Mouse (Mus musculus) cerebellum, postnatal 14 days (tissue): ENCODE data around the gene Pip5k1b.
A peak's percentile ranks its signal among the peaks of the same experiment; 100 is the strongest.

Experiments used
- DNase-seq, 2 experiments: peaks; one replicate each; pipeline ENCODE4 v3.0.0; 2021; ENCODE audit warnings: mixed read lengths in 2 of 2

The Pip5k1b gene

DNA sequence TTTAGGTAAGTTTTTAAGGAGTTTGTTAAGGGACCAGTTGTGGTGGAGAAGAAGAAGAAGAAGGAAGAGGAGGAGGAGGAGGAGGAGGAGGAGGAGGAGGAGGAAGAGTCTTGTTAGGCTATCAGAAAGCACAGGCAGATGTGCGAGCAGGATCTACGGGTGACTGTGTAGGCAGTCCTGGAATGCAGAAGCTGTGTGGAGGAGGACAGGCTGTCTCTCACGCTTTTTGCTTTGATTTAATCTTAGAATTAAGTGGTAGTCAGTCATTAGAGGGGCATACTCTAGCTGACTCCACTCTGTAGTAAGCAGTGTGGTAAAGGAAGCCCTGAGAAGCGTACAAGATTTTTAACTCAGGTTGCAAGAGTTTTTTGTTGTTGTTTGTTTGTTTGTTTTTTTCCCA is 86.5 kb downstream of the Pip5k1b start:
- no peak for DNase-seq

DNA sequence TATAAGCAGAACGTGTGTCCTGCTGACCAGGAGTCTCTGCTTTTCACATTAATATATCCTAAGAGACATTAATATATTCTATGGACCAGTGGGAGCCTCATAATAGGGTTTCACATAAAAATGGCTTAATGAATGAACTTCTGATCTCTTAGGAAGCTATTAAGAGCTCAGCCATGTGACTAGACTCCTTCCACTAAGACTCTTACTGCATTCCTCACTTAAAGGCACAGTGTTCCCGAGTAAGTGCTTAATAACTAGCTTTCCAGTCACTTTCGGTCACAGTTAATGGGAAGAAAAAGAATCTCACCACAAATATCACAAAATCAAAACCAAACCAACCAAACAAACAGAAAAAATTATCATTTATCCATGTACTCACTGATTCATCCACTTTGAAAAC is 87.1 kb downstream of the Pip5k1b start:
- DNase-seq: no peak

DNA sequence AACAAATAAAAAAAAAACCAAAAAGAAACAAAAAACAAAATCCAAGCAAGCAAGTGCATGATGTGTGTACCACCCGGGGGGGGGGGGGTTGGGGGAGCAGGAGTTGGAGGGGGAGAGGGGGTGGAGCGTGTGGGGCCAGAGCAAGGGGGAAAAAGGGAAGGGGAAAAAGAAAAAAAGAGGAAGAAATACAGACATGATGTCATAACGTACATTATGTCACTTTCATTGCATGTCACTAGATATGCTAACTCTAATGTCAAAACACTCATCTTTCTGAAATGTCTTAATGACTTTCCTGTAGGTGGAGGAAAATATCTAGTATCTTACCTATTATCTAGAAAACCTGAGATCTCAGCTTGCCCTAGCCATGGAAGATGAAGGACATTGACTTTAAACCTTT is 92.7 kb downstream of the Pip5k1b start:
- DNase-seq: no peak

DNA sequence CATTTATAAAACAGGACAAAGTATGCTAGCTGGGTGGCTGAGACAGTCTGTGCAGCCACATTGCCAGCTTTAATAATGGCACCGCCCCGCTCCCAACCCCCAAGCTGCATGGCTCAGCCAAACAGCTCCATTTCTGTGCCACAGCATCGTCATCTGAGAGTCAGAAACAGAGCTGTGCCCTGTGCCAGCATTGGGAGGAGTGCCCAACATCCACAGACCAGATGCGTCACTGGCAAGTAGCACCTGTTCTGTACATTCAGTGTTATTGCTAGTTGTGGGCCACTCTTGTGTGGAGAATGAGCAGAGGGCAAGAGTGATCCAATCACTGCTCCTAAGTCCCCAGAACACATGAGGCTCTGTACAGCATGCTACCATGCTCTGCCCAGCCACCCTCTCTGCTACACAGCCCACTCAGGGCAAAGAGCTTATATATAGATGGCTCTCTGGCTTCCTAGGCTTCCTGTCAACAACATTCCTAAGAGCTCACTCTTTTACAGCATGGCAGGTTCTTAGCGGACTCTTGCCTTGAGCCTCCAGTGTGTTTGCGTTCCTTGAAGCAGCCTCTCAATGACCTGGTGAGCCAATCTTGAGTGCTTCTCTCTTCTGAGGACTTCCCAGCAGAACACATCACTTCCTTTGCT is 99.0 kb downstream of the Pip5k1b start:
- DNase-seq: peak in 1 of 2 experiments; percentile 51

DNA sequence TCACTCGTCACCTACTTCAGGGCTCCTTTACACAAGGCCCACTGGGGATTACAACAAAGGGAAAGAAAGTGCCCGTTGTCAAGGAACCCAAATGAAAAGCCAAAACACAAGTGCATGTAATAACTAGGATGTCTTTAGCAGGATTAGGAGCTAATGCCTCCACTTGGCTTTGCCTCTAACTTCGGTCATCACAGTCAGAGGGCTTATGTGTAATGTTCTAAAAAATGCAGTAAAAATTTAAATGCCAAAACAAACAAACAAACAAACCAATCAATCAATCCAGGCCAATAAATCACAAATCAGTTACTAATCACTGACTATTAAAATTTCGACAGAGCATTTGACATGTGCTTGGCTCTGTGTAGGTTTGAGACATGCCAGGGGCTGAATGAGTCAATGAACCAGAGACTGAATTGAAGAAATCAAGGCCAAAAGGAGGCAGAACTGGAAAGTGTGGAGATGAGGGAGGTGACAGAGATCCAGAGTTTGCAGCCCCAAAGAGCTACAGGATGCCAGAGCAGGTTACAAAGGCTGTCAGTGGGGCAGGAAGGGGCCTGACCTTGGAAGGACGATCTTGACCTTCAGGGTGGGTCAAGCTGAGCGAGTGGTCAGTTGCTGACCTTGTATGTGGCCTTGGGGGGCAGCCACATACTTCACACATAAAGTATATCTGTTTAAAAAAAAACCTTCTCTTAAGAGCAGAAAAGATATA is 100.3 kb downstream of the Pip5k1b start:
- DNase-seq: no peak

DNA sequence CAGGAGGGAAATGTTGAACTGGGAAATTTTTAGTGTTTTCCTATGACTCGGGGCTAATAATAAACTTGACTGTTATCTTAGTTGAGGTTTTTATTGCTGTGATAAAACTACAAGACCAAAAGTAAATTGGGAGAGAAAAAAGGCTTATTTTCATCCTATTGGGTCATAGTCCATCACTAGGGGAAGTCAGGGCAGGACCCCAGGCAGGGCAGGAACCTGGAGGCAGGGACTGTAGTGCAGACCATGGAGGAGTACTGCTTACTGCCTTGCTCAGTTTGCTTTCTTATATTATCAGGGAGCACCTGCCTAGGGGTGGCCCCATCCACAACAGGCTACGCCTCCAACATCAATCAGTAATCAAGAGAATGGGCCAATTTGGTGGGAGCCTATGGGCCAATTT is 101.2 kb downstream of the Pip5k1b start:
- DNase-seq: no peak

DNA sequence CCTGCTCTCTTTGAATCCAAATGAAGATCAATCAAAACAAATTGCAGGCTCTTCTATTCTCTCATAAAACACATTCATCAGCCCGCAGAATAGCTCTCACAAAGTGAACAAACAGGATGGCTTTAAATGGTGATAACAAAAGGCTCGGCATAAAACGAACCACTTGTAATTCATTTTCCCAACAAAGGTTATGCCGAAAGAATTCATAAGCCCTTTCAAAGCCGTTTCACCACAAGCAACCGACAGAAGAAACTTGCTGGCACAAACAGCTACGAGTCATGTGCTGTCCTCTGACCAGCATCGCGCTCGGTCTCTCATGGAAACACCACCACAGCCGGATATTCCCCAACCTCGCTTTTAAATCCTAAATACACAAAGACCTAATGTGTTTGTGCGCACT is 102.3 kb downstream of the Pip5k1b start:
- DNase-seq: peak; percentile 31 to 32

DNA sequence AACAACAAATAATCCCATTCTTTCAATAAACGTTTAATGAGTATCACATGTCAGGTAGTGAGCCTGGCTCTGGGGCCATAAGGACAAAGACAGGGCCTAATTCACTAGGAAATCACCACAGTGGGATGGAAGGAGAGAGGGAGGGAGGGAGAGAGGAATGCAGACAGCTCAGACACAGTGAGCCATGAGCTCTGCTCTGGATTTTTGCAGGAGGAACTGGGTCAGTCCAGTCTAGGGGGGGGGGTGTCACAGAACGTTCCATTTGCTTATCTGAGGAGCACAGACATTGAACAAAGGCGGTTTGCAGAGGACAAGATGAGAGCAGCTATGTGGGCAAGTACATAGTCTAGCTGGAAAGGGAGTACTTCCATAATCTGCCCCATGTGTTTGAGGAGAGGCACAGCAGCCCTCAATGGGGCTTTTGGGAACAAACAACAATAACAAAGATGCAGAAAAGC is 103.2 kb downstream of the Pip5k1b start:
- peak; percentile 36 to 51 for DNase-seq

DNA sequence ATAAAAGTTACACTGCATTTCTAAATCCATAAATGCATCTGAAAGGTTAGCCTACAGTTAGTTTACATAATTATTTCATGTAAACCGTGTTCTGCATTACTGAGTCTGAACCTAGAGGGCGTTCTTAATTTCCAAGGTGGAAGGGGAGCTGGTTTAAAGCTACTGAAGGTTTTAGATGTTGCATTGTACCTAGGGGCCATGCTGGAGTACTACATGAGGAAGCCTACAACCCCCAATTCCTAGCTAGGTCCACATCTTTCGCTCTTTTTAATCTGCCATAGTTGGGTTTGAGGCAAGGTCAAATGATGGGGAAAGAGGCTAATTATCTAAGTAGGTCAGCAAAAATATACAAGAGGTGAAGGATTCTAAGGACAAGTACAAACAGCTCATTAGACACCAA is 104.0 kb downstream of the Pip5k1b start:
- no peak for DNase-seq

DNA sequence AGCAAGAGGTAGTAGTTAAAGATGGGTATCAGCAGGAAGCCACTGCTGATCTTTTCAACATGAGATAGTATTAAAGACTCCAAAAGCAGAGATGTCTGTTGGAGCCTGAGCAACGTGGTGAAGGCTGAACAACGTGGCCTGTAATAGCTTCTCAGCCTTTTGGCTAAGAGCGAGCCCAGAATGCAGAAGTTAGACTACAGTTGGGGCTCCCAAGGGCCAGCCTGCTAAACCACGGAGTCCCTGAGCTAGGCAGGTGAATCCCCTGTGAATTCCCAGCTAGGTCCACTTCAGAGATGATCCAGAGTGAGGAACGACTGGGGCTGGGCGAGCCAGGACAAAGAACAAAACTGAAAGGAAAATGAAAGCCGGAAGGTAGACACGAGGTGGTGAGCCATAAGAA is 104.9 kb downstream of the Pip5k1b start:
- DNase-seq: no peak

DNA sequence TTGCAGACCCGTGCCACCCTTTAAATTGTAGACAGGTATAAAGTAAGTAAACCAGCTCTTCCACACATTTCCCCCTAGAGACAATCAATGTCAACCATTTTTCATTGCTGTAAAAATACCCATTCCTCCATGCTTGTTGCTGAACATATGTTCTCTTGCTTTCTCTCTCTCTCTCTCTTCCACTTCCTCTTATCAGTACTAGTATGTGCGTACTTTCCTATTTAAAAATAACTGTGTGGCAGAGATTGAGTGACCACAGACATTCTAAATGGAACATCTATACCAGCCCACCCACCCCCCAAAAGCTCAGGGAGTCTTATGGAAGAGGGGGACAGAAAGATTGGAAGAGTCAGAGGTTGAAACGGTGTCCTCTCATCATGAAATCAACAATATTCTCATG is 111.3 kb downstream of the Pip5k1b start:
- DNase-seq: no peak

DNA sequence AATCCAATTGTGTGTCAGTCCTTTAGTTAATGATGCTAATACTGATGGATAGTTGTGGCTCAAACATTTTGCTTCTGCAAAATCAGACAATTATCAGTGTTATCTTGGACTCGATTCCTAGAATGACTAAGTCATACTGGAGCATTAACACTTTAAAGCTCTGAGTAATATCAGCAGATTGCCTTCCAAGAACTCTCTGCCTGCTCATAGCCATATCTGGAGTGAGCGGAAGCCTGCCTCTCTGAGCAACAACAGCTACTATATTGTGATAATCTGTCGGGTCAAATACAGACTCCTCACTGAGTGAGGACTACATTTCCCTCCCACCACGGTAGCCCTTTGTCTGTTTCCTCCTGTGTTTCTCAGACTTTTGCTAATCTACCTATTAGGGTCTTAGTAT is 116.0 kb downstream of the Pip5k1b start:
- no peak for DNase-seq

DNA sequence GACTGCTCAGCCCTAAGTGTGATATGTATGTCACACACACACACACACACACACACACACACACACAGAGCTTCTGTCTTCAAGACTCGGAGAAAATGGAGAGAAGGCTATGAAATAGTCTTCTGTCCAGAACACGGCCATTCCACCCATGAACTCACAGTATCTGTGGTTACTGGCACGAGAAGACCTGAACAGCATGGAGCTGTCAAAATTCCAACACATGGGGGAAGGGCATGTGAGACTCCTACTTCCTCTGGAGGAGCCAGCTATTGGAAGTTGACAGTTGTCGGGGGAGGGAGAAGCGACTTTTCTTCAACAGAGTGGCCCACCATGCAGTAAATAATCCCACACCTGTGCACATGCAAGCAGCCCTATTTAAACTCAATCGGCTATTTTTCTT is 121.4 kb downstream of the Pip5k1b start:
- peak; percentile 80 to 81 for DNase-seq

DNA sequence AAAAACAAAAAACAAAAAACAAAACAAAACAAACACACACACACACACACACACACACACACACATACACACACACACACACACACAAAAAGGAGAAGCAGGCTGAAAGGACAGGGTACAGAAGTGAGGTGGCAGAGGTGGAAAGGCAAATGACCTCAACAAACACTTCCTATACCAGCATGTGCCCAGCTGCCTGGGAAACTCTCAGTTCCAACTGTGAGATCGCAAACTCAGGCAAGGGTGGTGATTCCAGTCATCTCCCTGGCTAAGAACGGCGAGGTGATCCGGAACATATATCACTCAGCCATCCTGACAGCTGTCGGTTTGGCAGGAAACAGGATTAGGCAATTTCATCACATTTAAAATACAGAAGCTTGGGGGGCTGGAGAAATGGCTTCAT is 123.2 kb downstream of the Pip5k1b start:
- DNase-seq: no peak

DNA sequence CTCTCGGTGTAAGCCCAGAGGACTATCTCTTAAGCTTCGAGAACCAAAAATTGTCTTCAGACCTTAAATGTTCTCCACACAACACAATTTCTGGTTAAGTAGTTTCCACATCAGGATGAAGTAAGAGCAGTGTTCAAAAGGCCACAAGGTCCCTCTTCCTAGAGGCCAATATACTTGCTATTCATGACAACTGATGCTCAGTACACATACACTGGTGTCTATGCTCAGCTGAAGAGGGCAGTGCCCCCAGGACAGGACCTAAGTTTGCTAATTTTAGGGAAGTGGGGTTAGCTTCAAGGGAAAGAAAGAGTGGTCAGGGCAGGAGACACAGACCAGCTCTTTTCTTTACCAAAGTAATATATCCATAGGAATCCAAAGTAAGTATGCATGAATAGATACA is 124.3 kb downstream of the Pip5k1b start:
- DNase-seq: no peak

DNA sequence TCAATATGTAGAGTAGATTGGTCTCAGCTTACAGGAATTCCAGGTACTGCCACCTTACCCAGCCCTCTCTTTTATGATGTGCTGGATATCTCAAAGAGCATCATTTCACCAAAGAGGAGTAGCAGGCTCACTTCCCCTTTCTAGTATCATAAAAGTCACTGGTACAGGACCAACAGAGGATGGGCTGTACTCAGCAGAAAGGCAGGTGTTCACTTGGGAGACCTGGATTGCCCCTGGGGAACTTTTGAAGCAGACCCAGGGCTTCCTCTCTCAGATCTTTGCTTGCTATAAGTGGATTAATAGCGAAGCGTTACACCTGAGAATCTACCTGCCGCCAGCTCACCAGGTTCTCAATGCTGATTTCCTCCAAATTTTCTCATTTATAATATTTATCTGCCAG is 127.7 kb downstream of the Pip5k1b start:
- no peak for DNase-seq

DNA sequence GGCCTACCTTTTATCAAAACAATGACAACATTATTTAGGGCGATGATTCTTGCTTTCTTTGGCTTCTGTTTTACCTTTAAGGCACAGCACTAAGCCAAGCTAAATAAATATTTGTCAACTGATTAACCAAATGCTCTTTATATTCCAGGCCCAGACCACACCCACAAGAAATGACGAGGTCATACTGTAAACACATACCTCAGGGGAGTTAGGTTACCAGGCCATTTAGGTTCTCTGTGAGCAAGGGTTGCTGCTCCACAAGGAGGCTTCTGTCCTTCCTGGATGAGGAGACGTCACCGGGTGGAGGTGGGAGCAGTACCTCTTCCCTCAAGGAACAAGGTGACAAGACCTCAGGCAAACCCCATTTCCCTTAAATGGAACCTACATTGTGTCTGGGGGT is 128.4 kb downstream of the Pip5k1b start:
- DNase-seq: no peak

DNA sequence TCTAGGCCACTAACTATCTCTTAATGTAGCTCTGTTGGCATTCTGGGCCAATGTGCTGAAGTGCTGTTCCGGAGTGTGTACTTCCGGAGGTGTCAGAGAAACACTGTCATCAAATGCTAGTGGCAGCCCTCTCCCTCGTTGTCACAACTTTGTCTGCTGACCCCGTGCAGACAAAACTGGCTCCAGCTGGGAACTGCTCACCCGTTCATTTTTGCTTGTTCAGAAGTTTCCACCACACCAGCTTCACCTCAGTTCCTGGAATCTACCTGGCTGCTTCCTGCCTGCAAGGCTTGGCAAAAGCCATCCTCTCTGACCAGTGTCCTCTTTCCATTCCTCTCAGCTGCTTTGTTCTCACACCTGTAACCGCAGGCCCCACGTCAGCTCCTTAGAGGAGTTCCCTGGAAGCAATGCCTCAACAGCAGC is 128.9 kb downstream of the Pip5k1b start:
- DNase-seq: no peak

DNA sequence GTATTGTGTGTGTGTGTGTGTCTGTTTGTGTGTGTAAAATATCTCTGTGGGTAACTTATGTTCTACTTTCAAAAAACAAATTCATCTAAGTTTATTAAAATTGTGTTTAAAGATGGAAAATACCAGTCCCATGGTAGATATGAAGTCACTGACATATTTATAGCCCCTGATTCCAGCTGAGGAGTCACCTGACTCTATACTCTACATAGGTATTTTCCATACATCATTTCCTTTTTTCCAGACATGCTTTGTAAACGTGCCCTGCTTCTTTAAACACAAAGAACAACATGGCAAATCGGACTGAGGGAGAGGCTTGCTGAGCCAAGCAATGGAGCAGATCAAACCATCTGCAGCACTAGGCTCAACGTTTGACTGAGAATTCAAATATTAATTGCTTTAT is 137.6 kb downstream of the Pip5k1b start:
- DNase-seq: no peak

DNA sequence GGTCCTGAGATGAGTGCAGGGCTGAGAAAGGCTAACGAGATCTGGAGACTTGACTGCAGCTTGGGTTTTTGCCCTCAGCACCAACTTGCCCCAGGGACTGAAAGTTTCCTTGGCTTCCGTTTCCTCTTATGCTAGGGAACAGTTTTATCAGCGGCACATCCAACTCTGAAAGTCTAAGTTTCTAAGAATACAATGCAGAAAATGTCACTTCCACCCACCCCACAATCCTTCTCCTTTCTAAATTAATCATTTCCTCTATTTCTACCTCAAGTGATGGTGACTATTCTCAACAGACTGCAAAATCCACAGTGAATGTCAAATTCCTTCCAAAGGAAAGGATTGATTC is 138.0 kb downstream of the Pip5k1b start:
- no peak for DNase-seq

DNA sequence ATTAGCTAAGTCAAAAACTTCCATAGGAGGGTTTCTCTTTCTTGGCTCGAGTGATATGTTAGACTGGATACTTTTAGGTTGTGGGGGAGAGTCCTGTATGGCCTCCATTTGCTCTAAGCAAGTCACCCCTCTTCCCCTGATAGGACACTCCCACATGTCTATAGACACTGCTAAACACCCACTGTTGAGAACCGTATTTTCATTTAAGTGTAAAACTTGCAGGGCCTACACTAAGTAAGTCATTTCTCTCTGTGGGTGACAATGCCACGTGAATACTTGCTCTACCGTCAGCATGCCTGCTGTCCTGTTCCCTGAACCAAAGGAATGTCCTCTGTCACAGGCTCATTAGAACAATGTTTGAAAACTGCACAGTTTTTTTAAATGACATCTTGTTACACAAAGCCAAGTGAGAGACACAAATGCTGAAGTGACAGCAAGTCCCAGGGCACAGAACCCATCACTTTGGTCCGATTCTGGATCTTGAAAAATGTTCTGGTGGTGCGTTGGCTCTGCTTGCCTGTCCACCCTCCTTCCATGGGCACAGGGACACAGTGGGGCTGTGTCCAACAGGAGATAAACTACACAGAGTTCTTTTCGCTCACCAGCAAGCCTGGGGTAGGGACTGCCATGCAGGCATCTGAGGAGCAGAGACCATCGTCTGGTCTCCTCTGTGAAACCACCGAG is 138.6 kb downstream of the Pip5k1b start:
- DNase-seq: no peak

DNA sequence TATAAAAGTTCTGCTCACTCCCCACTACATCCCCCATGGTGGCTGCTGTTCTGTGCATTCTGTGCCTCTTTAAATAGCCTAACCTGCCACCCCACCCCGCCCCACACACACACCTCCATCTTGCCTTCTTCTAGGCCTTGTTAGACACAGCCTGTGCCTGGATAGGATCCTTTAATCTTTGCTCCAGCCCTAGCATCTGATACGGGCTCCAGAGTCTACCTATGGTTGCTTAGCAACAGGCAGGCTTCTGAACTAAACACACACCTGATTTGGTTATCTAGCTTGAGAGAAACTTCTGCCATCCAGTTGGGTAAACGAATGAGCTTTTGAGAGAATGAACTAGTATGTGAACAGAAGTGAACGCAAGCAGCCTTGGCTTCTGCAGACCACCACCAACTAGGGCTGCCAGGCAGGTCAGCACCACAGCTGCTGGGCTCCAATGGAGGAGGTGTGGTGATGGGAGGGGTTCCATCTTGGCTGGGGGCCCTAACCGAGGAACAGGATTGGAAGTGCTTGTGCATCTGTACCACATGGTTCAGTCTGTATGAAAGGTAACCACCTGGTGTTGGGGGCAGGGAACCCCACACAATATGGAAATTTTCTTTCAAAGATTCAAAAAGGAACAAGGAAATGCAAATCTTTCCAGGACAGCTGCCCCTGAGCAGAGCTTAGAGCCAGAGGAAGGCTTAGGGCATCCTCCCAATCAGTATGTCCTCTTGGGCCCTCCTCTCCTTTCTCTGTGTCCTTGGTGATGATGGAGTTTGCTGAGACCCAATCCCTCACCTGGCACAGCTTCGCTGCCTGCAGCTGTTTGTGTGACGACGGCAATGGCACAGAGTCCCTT is 139.7 kb downstream of the Pip5k1b start:
- DNase-seq: peak in 1 of 2 experiments; percentile 12

DNA sequence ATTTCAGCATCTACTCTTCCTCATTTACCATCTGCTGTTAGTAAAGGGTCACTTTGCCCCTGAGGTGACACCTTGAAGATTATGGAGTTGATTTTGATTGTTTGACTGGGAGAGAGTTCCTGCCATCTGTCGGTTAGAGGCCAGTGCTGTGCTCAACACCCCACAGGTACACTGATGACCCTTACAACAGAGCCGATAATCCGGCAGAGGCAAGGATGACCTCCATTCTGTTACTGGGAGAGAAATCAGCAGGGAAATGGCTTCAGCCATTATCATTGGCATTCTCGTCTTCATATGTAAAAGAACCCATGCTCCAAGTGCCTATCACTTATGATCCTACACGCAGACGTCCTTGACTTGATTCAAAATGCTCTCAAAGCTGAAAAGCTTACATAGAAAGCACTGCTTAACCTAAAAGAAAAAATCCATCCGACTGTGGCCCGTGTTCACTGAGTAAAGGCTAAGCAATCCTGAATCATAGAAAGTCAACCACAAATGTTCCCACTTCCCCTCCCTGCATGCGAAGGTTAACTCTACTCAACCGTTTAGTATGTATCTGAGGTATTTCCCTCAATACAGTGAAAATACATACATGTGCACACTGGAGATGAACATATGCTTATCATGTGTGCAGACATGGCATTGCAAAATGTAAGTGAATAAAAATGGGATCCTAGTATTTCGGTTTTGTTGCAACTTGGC is 146.7 kb downstream of the Pip5k1b start:
- peak in 1 of 2 experiments; percentile 16 for DNase-seq
